Mouse (Mus musculus) bone marrow, adult 2 months (tissue): ENCODE measurements around the gene Acot4. TPM values are rescaled to one million over a fixed set of nuclear protein-coding genes. Genes with fewer than 3 reads are reported as not detected.
"Not testable (repeated sequence)": the region's sequence is repeated elsewhere in the genome, so short reads cannot be mapped to it uniquely, and the experiment has no call there.

Source experiments
- H3K27ac ChIP-seq: fragments of 200-500 bp; 2 replicates; pipeline ENCODE4 v1.5.1; 2012; ENCODE audit warnings: low read depth, mild to moderate bottlenecking, control low read depth, inconsistent platforms, low read length; ENCODE audit not compliant: control insufficient read depth, poor library complexity, insufficient read depth
- H3K4me1 ChIP-seq: fragments of 200-500 bp; 2 replicates; pipeline ENCODE4 v1.6.1; 2011; ENCODE audit warnings: low read length; ENCODE audit not compliant: control insufficient read depth, insufficient read depth
- H3K4me3 ChIP-seq: fragments of 200-500 bp; replicated peaks from 2 replicates; pipeline ENCODE3; 2011; ENCODE audit warnings: mild to moderate bottlenecking, low read depth, low read length, control low read depth; ENCODE audit not compliant: control insufficient read depth
- CTCF ChIP-seq: fragments of 200-500 bp; IDR thresholded peaks from 2 replicates; pipeline ENCODE4 v1.5.1; 2011; ENCODE audit warnings: low read length, control low read depth; ENCODE audit not compliant: control insufficient read depth, insufficient read depth
- POLR2A ChIP-seq: fragments of 200-500 bp; IDR thresholded peaks from 2 replicates; pipeline ENCODE4 v1.6.1; 2011; ENCODE audit warnings: low read depth, mild to moderate bottlenecking, control low read depth, low read length, borderline replicate concordance; ENCODE audit not compliant: control insufficient read depth
- WGBS: fragments of 180-500 bp; shearing (Covaris S2); methylation state at CpG from one replicate; pipeline ENCODE4 v1.1.7; 2018; 5-methylcytosine and 5-hydroxymethylcytosine counted together
- polyA plus RNA-seq: library from polyadenylated mRNA; stranded (reverse); fragments of >200 nt; gene quantifications from 2 replicates; pipeline ENCODE4 v1.2.4, GENCODE M21; 2011; ENCODE audit warnings: low replicate concordance; ENCODE audit not compliant: missing spikeins, insufficient read depth, insufficient read length

The Acot4 gene
- polyA plus RNA-seq, 1 experiment: 0.32 TPM

DNA sequence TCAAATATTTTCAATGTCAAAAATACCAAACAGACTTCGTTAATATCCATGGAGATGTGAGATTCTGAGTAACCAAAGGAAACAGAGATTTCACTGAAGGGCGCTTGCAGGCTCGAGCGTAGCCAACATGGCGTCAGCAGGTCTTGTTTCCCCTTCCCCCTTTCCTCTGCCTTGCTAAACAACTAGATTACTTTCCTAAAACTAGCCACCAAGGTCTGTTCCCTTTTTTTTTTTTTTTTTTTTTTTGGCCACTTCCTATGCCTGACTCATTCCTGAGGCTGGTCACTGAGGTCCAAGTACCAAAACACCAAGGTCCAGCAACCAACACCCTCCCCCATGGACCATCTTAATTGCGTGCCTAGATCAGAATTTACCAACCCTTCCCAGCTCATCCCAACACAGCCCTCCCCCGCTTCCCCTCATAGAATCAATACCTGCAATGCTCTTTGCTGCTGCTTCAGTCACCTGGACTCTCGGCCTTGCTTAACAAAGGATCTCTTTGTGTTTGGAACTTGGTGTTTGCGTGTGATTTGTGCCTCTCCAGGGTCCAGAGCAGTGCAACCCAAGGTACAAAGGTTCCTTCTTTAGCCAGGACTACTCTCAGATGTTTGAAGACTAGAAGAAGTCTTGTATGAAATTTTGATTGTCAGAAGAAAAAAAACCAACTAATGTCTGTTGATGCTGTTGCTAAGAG, 15.0 kb upstream of the Acot4 start:
- H3K4me3 ChIP-seq: no peak overlapping the region
- TF ChIP-seq POLR2A (no peak), CTCF (no peak)
- H3K27ac ChIP-seq: peak overlapping the region; percentile 63; the same call in 1 of the 2 replicates
- H3K4me1 ChIP-seq: peaks cover 4% of the 10 kb centered on the region; the same call in 1 of the 2 replicates
- 55% methylated on average over 9 of the region's 9 CpGs for WGBS

DNA sequence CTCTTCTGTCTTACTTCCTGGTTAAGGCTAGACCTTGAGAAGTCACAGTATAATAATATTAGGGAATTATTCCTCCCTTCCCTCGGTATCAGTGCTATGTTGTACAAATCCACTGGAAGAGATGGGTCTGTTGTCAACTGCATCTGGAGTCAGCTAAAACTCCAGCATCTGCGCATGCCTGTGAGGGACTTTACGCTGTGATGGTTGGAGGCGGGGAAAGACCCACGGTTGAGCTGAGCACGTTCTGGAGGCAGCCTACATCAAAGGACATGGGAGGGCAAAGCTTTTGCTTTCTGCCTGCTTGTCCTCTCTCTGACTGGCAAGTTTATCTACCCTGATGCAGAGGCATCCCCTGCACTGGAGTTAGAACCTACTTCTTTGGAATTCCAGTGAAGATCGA, 12.3 kb upstream of the Acot4 start:
- WGBS: 83% methylated on average over 7 of the region's 7 CpGs
- no peak overlapping the region for H3K27ac ChIP-seq
- H3K4me1 ChIP-seq: peaks cover 4% of the 10 kb centered on the region; the same call in 1 of the 2 replicates
- no peak overlapping the region for H3K4me3 ChIP-seq
- TF ChIP-seq POLR2A (no peak), CTCF (no peak)

DNA sequence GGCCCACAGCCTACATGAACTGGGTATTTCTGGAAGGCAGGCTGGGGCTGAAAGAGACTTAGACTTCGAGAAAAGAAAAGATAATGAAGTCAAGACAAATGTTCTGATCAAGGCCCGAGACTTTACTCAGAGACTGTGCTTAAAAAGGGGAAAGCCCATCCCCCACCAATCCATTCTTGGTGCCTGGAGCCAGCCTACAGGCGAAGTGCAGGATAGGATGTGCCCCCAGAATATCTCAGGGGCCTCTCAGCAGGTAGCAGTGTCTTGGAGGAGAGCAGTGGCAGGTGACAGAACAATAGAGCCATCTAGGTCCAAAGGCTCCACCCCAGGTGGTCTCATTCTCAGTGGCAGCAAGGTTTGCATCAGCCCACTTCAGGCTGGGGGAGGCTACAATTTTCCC, 9.9 kb upstream of the Acot4 start:
- H3K27ac ChIP-seq, H3K4me1 ChIP-seq, H3K4me3 ChIP-seq: not testable (repeated sequence)
- WGBS: 69% methylated on average over 3 of the region's 3 CpGs

DNA sequence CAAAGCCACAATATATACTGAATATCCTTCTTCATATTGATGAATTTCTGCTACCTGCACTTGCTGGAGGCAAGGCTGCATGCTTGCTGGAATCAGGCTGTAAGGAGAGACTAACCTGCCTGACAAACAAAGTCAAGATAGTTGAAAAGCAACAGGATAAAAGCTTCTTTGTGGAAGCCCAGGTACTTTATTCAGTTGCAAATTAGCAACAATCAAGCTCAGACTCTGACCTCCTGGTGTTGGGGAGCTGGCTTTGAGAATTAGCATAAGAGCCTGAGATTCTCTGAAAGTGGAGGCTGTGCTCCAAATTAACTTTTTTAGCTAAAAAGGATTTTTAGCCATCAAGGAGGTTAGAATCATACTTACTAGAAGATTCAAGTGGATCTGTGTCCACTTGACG, 9.1 kb upstream of the Acot4 start:
- H3K27ac ChIP-seq, H3K4me1 ChIP-seq, H3K4me3 ChIP-seq: not testable (repeated sequence)
- 90% methylated on average over 1 of the region's 1 CpGs for WGBS

DNA sequence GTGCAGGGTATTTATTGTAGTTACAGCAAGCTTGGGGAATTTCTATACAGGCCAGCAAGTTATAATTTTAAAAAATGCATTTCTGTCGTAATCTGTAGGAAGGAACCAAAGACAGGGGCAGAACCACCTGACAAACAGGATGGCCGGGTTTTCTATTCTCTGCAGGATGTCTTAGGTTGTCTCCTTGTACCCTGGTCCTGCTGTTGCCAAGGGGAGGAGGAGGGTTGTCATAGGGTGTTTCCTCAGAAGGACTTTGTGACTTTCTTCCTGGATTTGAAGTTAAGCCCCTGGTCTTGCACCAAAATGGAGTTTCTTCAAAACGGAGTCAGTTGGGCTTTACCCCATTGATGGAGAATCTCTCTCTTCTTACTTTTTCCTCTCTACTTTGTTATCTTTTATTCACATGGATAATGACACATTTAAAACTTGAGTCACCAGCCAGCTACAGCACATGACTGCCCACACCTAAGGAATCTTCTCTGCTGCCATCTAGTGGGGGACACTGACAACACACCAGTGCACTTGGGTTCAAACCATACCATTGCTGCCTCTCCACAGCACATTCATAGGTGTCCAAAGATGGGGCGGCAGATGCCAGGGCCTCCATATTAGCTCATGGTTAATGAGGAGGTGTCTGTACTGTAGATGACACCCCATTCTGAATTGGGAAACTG, 7.4 kb upstream of the Acot4 start:
- Histone ChIP-seq H3K4me3 (no peak overlapping the region), H3K27ac (no peak overlapping the region), H3K4me1 (no peaks in the 10 kb centered on the region)
- 34% methylated on average over 4 of the region's 4 CpGs for WGBS
- peak; percentile 94 for TF ChIP-seq CTCF
- TF ChIP-seq POLR2A: no peak

DNA sequence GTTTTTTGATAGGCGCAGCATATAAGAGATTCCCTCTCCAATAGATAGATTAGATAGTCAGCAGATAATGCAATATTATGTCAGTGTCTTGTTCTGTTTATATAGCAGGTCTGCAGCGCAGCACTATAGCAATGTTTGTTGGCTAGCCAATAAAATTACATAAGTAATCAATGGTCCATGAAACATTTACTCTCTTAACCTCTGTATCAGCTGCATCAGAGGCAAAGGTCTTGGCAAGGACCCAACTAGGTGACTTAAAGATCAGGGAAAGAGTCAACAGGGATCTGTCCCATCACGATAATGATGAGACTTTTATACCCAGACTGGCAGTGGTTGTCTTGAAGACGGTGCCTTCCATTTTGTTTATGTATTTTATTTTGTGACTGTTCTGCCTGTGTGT, 5.3 kb upstream of the Acot4 start:
- no peak overlapping the region for H3K27ac ChIP-seq
- WGBS: 86% methylated on average over 4 of the region's 4 CpGs
- H3K4me1 ChIP-seq: no peaks in the 10 kb centered on the region

DNA sequence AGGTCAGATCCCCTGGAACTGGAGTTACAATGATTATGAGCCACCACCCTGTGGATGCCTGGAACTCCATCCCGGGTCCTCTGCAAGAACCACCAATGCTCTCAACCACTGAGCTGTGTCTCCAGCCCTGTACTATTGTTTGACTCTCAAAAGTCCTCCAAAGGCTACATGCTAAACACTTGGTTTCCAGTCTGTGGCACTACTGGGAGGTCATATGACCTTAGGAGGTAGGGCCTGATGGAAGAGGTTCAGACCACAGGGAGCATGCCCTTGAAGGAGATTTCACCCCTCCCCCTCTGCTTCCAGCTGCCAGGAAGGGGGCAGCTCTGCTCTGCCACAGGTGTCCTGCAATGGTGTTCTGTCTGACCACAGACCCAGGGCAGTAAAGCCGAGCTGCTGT, 4.9 kb upstream of the Acot4 start:
- not testable (repeated sequence) for H3K4me1 ChIP-seq, H3K27ac ChIP-seq, H3K4me3 ChIP-seq
- 41% methylated on average over 2 of the region's 2 CpGs for WGBS

More for the DNA sequence above, 5.3 kb upstream of the Acot4 start:
- H3K4me3 ChIP-seq: no peak overlapping the region
- TF ChIP-seq POLR2A (no peak), CTCF (no peak)

DNA sequence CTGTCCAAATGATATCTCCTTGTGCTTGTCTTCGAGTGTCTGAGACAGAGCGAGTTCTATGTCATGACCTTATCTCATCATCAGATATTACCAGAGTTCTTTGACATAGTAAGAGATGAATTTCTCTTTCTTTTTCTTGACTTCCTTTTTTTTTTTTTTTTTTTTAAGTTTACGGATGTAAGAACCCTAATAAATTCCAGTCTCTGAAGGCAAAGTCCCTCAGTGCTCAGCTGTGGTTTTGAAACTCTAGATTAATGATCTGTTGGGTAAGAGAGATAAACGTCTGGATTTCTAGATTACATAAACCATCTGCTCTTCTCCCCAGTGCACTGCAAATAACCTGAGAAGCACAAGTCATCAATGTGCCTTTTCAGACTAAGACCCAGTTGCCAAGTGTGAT, 4.1 kb upstream of the Acot4 start:
- 7% methylated on average over 4 of the region's 4 CpGs for WGBS
- Histone ChIP-seq H3K27ac (no peak overlapping the region), H3K4me3 (no peak overlapping the region), H3K4me1 (no peaks in the 10 kb centered on the region)
- TF ChIP-seq POLR2A (no peak), CTCF (no peak)

DNA sequence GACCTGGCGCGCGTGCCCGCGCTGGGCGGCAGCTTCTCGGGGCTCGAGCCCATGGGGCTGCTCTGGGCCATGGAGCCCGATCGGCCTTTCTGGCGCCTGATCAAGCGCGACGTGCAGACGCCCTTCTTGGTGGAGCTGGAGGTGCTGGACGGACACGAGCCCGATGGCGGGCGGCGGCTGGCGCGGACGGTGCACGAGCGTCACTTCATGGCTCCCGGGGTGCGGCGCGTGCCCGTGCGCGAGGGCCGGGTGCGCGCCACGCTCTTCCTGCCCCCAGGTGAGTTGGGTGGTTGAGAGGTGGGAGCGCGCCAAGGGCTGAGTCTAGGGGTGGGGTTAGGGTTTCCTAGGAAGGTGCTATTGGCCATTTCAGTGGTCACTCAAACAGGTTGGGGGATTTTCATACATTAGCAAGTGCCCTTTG, 522 bp downstream of the Acot4 start, which contains the start of gene Gm49366:
Gene Gm49366 (plus strand): TSS at position 245 of the 421 bp plus-strand sequence.
- not testable (repeated sequence) for H3K27ac ChIP-seq, H3K4me1 ChIP-seq
- WGBS: 27% methylated on average over 39 of the region's 39 CpGs
- peak within 1 kb of the TSS; percentile 15 for H3K4me3 ChIP-seq
